In genomic region chr2:165337191-165337590, GRCm38 (mm10) we compare ENCODE assay signal across 9 mouse cellular contexts. TPM values are rescaled to one million over a fixed set of nuclear protein-coding genes. Genes with fewer than 3 reads are reported as not detected.
DNase-seq lines count a peak whose midpoint lies in the region; ATAC-seq and TF ChIP-seq lines count a peak whose summit lies in the region.
"Had no signal": no experiment of that assay in that cellular context is flagged by ENCODE, and none has a peak within 500 bp of the region (broad histone marks: within the 10 kb centered on the region; RNA-seq: fewer than 3 reads in every experiment).

No protein-coding gene starts in this region.

- 34% methylated on average over 3 of the region's 3 CpGs for WGBS in heart, embryonic 10.5 days
- WGBS in liver, postnatal 0 days (ENCODE audit: insufficient replicate concordance) = 34% methylated on average over 3 of the region's 3 CpGs

- peak; percentile 77 for TF ChIP-seq CTCF in liver, postnatal 0 days (IDR thresholded peaks at IDR 0.05; ENCODE audit: low read depth)

- peaks cover 9% of the 10 kb centered on the region; the same call in 1 of the 2 replicates for H3K4me1 ChIP-seq in heart, embryonic 10.5 days
- 0 out of 2 replicates have a peak, but pooled peaks cover 2% of the 10 kb centered on the region for H3K4me1 ChIP-seq in liver, postnatal 0 days (ENCODE audit: insufficient read depth)
- H3K4me1 ChIP-seq: limb, embryonic 12.5 days had no signal

- H3K27me3 ChIP-seq in heart, embryonic 10.5 days (ENCODE audit: insufficient read depth, poor library complexity, severe bottlenecking) = peaks cover 12% of the 10 kb centered on the region; the same call in 1 of the 2 replicates
- no peaks in the 10 kb centered on the region for H3K27me3 ChIP-seq in liver, postnatal 0 days (ENCODE audit: insufficient read depth, low read length)

- no peak for TF ChIP-seq EP300 in liver, postnatal 0 days (IDR thresholded peaks at IDR 0.05; ENCODE audit: low read depth)

- H3K36me3 ChIP-seq in heart, embryonic 10.5 days = no peaks in the 10 kb centered on the region
- no peaks in the 10 kb centered on the region for H3K36me3 ChIP-seq in liver, postnatal 0 days (replicated peaks; ENCODE audit: insufficient read depth, low read length)
- H3K36me3 ChIP-seq: limb, embryonic 12.5 days had no signal

- H3K9me3 ChIP-seq in heart, embryonic 10.5 days = no peaks in the 10 kb centered on the region
- H3K9me3 ChIP-seq in liver, postnatal 0 days (ENCODE audit: low read length) = no peaks in the 10 kb centered on the region
- H3K9me3 ChIP-seq: limb, embryonic 12.5 days had no signal

- H3K4me3 ChIP-seq in heart, embryonic 10.5 days = no peak overlapping the region
- H3K4me3 ChIP-seq in liver, postnatal 0 days (ENCODE audit: low read depth, low read length) = no peak overlapping the region
- H3K4me3 ChIP-seq: limb, embryonic 12.5 days had no signal

- H3K4me2 ChIP-seq in liver, postnatal 0 days (ENCODE audit: low read depth, low read length) = no peak overlapping the region
- H3K4me2 ChIP-seq: limb, embryonic 12.5 days had no signal

- peak; percentile 47; the same call in 1 of the 2 replicates for ATAC-seq in liver, postnatal 0 days

- peak; percentile 55 to 70 for DNase-seq in heart, postnatal 36 days
- no peak for DNase-seq in heart, embryonic 10.5 days (ENCODE audit: low spot score)
- peak; percentile 78 for DNase-seq in 416B (ENCODE audit: low read depth)
- peak; percentile 36 for DNase-seq in Muller cell, postnatal 12 days (ENCODE audit: inconsistent ontology term)
- DNase-seq in embryo, embryonic 10.5 days (ENCODE audit: low spot score) = peak; percentile 87
- DNase-seq in liver, postnatal 0 days = peak; percentile 77
- peak; percentile 59 for DNase-seq in thymus, postnatal 4 days
- DNase-seq in right cerebral cortex, postnatal 25 days = no peak

- intact Hi-C loops in heart, postnatal 36 days (cut with DNase I) = loop anchor here (1.0 kb wide), 2 partner anchors 104 to 262 kb away; no protein-coding TSS in a partner anchor

- no peak overlapping the region for H3K27ac ChIP-seq in heart, embryonic 10.5 days
- no peak overlapping the region for H3K27ac ChIP-seq in liver, postnatal 0 days (ENCODE audit: low read depth)
- H3K27ac ChIP-seq: limb, embryonic 12.5 days had no signal

- H3K9ac ChIP-seq in liver, postnatal 0 days (replicated peaks) = no peak overlapping the region
- H3K9ac ChIP-seq: limb, embryonic 12.5 days had no signal

RNA-seq across cellular contexts. Expression of gene Elmo2, which starts 10.9 kb away (rescaled TPM):
- total RNA-seq in heart, postnatal 36 days (2021) = 10 to 100 TPM; 16.7 to 19.1 TPM
- polyA plus RNA-seq in heart, embryonic 10.5 days (2016; fragmentation: Nextera tagmentation; extraction: Ambion mirVana) = 56.5 and 61.3 TPM in 2 replicates
- 11.0 and 12.3 TPM in 2 replicates for polyA plus RNA-seq in liver, postnatal 0 days (2015; fragmentation: Nextera tagmentation; extraction: Ambion mirVana)

RNA-seq across cellular contexts. Expression of gene Zfp663, which starts 31.3 kb away (rescaled TPM):
- total RNA-seq in heart, postnatal 36 days (2021) = not detected
- polyA plus RNA-seq in heart, embryonic 10.5 days (2016; fragmentation: Nextera tagmentation; extraction: Ambion mirVana) = 0.23 and 0.60 TPM in 2 replicates
- polyA plus RNA-seq in liver, postnatal 0 days (2015; fragmentation: Nextera tagmentation; extraction: Ambion mirVana) = not detected in 2 replicates

RNA-seq across cellular contexts. Expression of gene Slc35c2, which starts 49.5 kb away (rescaled TPM):
- 10 to 100 TPM; 17.2 to 18.3 TPM for total RNA-seq in heart, postnatal 36 days (2021)
- polyA plus RNA-seq in heart, embryonic 10.5 days (2016; fragmentation: Nextera tagmentation; extraction: Ambion mirVana) = 57.3 and 61.9 TPM in 2 replicates
- 29.3 and 30.5 TPM in 2 replicates for polyA plus RNA-seq in liver, postnatal 0 days (2015; fragmentation: Nextera tagmentation; extraction: Ambion mirVana)

RNA-seq across cellular contexts. Expression of gene Zfp334, which starts 50.9 kb away (rescaled TPM):
- 1 to 10 TPM; 2.1 to 2.2 TPM for total RNA-seq in heart, postnatal 36 days (2021)
- polyA plus RNA-seq in heart, embryonic 10.5 days (2016; fragmentation: Nextera tagmentation; extraction: Ambion mirVana) = 9.3 and 12.2 TPM in 2 replicates
- polyA plus RNA-seq in liver, postnatal 0 days (2015; fragmentation: Nextera tagmentation; extraction: Ambion mirVana) = 1.2 and 1.5 TPM in 2 replicates

Comparison
In these comparisons a context has a peak if more than half of its experiments do, and no peak if none do; other contexts are left out.
1. DNase-seq: peak in heart, postnatal 36 days (2 of 2), 416B (single experiment), Muller cell, postnatal 12 days (single experiment), embryo, embryonic 10.5 days (single experiment), liver, postnatal 0 days (single experiment) and thymus, postnatal 4 days (single experiment); none in heart, embryonic 10.5 days (single experiment) and right cerebral cortex, postnatal 25 days (single experiment).